Mouse (Mus musculus) stomach, embryonic 14.5 days (tissue): ENCODE data around the gene F13b. TPM values are rescaled to one million over a fixed set of nuclear protein-coding genes. Genes with fewer than 3 reads are reported as not detected.

Experiments
- ATAC-seq: fragments of 200-750 bp; cut with Nextera tagmentation; 2 replicates; pipeline ENCODE4 v1.8.0; 2017; ENCODE audit warnings: low read depth, moderate TSS enrichment; ENCODE audit not compliant: insufficient number of reproducible peaks, insufficient read depth, low FRiP score
- H3K27ac ChIP-seq: fragments of 300-500 bp; sonication (generic); 2 replicates; pipeline ENCODE4 v1.5.1; 2014; ENCODE audit warnings: mild to moderate bottlenecking, low read length, moderate library complexity, mixed read lengths
- H3K27me3 ChIP-seq: fragments of 300-500 bp; sonication (generic); 2 replicates; pipeline ENCODE4 v1.6.1; 2014; ENCODE audit warnings: low read length, control low read depth, mixed read lengths; ENCODE audit not compliant: control insufficient read depth, insufficient read depth
- H3K36me3 ChIP-seq: fragments of 300-500 bp; sonication (generic); 2 replicates; pipeline ENCODE4 v1.6.1; 2014; ENCODE audit warnings: mild to moderate bottlenecking, control low read depth, low read length, moderate library complexity, mixed read lengths; ENCODE audit not compliant: control insufficient read depth, insufficient read depth
- H3K4me1 ChIP-seq: fragments of 300-500 bp; sonication (generic); 2 replicates; pipeline ENCODE4 v1.6.1; 2014; ENCODE audit warnings: low read length, control low read depth, mixed read lengths; ENCODE audit not compliant: control insufficient read depth, insufficient read depth
- H3K4me2 ChIP-seq: fragments of 300-500 bp; sonication (generic); replicated peaks from 2 replicates; pipeline ENCODE4 v1.6.1; 2014; ENCODE audit warnings: low read depth, low read length, control low read depth
- H3K4me3 ChIP-seq: fragments of 300-500 bp; sonication (generic); 2 replicates; pipeline ENCODE4 v1.5.1; 2014; ENCODE audit warnings: low read depth, low read length, control low read depth
- H3K9ac ChIP-seq: fragments of 300-500 bp; sonication (generic); replicated peaks from 2 replicates; pipeline ENCODE4 v1.6.1; 2014; ENCODE audit warnings: low read depth, mild to moderate bottlenecking, control low read depth, low read length, moderate library complexity, mixed read lengths
- H3K9me3 ChIP-seq: fragments of 300-500 bp; sonication (generic); 2 replicates; pipeline ENCODE4 v1.6.1; 2016; ENCODE audit warnings: low read depth, low read length, control low read depth; ENCODE audit not compliant: control insufficient read depth
- WGBS: fragments of 180-500 bp; shearing (Covaris S2); extraction: QIAGEN DNeasy Blood & Tissue Kit; methylation state at CpG from one replicate; pipeline ENCODE4 v1.1.7; 2014; 5-methylcytosine and 5-hydroxymethylcytosine counted together
- polyA plus RNA-seq: library from polyadenylated mRNA; unstranded; fragments of >200 nt; fragmentation: Nextera tagmentation; extraction: Ambion mirVana; gene quantifications from 2 replicates; pipeline ENCODE4 v1.2.1, GENCODE M21; 2014

F13b gene
- polyA plus RNA-seq = not detected in 2 replicates

DNA sequence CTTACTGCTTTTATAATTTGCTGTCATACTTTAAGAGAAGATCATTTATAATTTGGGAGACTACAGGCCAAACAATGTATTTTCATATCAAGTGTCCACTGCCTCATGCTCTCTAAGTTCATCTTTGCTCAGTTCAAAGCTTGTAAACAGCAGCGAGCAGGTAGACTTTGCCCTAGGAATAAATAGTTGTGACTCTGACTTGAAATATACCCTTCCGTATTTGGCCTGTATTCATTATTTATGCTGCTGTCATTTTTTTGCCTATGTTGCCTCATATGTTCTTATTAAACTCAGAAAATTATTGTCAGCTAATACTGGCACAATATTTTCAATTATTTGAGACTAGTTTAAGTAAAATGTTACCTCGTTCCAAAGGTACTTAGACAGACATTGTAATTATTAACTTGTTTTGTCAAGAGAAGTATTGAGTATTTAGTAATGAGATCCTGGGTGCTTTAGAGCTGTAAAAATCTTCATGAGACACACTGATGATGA lies at the start of gene F13b:
F13b (plus strand) TSS at position 445 of the 495 bp plus-strand sequence.
- no peak within 1 kb of the TSS for H3K4me2 ChIP-seq
- no peak within 1 kb of the TSS for H3K27ac ChIP-seq
- H3K4me3 ChIP-seq = no peak within 1 kb of the TSS
- H3K9ac ChIP-seq = no peak within 1 kb of the TSS
- H3K4me1 ChIP-seq = no peaks in the 10 kb centered on the region
- no peaks in the 10 kb centered on the region for H3K9me3 ChIP-seq
- H3K36me3 ChIP-seq = no peaks in the 10 kb centered on the region
- ATAC-seq = no peak
- no peaks in the 10 kb centered on the region for H3K27me3 ChIP-seq
- WGBS = 77% methylated on average over 3 of the region's 3 CpGs

DNA sequence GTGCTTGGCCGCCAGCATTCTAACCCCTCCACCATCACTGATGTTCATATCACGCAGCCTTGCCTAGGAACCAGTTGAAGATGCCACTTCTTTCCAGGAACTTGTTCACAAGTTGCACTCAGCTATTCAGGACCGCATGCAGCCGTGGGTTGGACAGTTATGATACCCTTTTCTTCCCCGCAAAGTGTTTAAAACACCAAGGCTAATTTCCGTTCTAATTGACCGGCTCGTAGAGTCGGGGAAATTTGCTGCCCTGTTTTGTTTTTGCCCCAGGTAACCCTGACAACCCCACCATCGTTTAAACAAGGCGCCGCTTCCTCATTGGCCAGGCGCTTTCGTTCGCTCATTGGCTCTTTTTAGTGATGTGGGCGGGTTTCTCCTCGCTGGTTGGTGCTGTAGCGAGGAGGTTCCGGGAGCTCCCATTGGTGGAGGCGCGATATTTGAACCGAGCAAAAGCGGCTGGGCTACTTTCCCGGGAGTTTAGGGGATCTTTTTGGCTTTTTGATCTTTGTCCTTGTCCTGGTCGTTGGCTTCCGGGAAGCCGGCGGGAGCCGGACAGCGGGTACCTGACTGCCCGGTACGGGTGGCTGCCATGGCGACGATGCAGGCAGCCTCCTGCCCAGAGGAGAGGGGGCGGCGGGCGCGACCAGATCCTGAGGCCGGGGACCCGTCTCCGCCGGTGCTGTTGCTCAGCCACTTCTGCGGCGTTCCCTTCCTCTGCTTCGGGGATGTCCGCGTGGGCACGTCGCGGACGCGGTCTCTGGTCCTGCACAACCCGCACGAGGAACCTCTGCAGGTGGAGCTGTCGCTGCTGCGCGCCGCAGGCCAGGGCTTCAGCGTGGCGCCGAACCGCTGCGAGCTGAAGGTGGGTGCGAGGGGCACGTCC lies 46.9 kb upstream of the F13b start, which contains the start of gene Aspm:
Aspm (plus strand) TSS at position 433 of the 886 bp plus-strand sequence.
- Histone ChIP-seq H3K4me3 (peak within 1 kb of the TSS; percentile 92), H3K9ac (peak within 1 kb of the TSS; percentile 53; the same call in 1 of the 2 replicates), H3K9me3 (no peaks in the 10 kb centered on the region), H3K4me1 (peaks cover 4% of the 10 kb centered on the region; the same call in 1 of the 2 replicates), H3K27ac (peak within 1 kb of the TSS; percentile 48; the same call in 1 of the 2 replicates), H3K36me3 (peaks cover 8% of the 10 kb centered on the region), H3K4me2 (peak within 1 kb of the TSS; percentile 81), H3K27me3 (no peaks in the 10 kb centered on the region)
- peak; percentile 100 for ATAC-seq
- WGBS = under 1% methylated on average over 65 of the region's 65 CpGs

DNA sequence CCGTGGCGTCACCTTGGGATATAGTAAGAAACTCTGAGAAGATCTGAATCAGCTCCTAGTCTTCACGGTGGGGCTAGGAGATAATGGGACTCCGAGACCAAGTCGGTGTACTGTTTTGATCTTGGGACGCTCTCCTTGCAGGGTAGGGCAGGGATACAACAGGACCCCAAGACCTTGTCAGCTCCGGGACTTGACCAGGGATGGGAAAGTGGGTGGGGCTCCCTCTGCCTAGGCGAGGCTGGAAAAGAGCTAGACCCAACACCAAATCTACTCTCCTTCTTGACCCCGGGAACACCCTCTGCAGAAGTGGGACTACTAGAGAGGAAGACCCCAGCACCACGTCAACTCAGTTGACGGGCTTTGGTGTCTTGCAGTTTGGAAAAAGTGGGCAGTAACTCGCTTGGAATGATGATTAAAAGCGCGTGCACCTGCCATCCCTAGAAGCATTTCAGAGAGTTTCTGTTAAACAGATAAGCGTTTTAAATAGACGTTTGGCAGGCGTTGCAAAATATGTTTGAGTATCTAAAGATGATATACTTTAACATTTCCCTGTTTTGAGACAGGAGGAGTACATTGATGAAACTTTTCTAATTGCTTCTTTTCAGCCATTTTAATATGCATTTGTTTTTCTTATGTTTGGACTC lies 46.2 kb upstream of the F13b start:
- WGBS = 2% methylated on average over 17 of the region's 17 CpGs
- no peak for ATAC-seq
- Histone ChIP-seq H3K36me3 (peaks cover 8% of the 10 kb centered on the region), H3K4me1 (peaks cover 4% of the 10 kb centered on the region; the same call in 1 of the 2 replicates), H3K4me2 (peak overlapping the region; percentile 81), H3K9ac (peak overlapping the region; percentile 53; the same call in 1 of the 2 replicates), H3K27ac (peak overlapping the region; percentile 48; the same call in 1 of the 2 replicates), H3K9me3 (no peaks in the 10 kb centered on the region), H3K4me3 (peak overlapping the region; percentile 92), H3K27me3 (no peaks in the 10 kb centered on the region)

DNA sequence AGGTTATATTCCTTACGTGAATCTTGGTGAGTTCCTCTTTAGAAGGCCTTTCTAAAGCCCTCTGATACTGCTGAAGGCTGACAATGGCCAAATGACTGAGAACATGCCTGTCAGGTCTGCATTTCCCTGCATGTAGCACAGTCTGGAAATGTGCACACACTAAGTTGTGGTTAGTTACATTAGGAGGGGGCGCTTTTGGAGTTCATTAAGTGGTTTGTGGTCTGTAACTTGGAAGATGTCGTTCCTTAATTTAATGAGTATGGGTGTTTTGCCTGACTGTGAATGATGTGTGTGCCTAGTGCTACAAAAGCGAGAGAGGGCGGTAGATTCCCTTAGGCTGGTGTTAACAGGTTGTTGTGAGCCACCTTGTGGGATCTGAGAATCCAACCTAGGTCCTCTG lies 40.7 kb upstream of the F13b start:
- Histone ChIP-seq H3K9ac (no peak overlapping the region), H3K4me2 (no peak overlapping the region), H3K9me3 (no peaks in the 10 kb centered on the region), H3K4me3 (no peak overlapping the region), H3K27me3 (no peaks in the 10 kb centered on the region), H3K36me3 (peaks cover 35% of the 10 kb centered on the region), H3K4me1 (peaks cover 4% of the 10 kb centered on the region; the same call in 1 of the 2 replicates), H3K27ac (no peak overlapping the region)
- WGBS = 88% methylated on average over 5 of the region's 5 CpGs
- no peak for ATAC-seq

DNA sequence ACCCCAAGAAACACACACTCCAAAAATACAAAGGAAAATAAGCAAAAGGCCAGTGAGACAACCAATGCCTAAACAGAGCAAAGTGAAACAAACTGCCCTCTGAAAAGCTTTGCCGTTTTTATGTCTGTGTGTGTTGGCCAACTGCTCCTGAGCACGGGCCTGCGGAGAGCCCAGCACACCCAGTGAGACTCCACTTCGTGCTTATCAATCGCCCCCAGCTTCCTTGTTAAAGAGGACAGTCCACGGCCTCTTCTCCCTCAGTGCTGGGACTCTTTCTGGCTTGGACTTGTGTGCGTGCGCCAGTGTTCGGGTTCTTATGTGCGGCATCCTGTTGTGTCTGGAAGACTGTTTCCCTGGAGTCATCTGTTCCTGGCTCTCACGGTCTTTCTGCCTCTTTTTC lies 35.6 kb upstream of the F13b start:
- H3K9ac ChIP-seq = no peak overlapping the region
- peaks cover 56% of the 10 kb centered on the region for H3K36me3 ChIP-seq
- H3K4me2 ChIP-seq = no peak overlapping the region
- 88% methylated on average over 11 of the region's 11 CpGs for WGBS
- no peak for ATAC-seq
- H3K9me3 ChIP-seq = no peaks in the 10 kb centered on the region
- H3K4me1 ChIP-seq = no peaks in the 10 kb centered on the region
- H3K4me3 ChIP-seq = no peak overlapping the region
- H3K27ac ChIP-seq = no peak overlapping the region
- H3K27me3 ChIP-seq = no peaks in the 10 kb centered on the region

DNA sequence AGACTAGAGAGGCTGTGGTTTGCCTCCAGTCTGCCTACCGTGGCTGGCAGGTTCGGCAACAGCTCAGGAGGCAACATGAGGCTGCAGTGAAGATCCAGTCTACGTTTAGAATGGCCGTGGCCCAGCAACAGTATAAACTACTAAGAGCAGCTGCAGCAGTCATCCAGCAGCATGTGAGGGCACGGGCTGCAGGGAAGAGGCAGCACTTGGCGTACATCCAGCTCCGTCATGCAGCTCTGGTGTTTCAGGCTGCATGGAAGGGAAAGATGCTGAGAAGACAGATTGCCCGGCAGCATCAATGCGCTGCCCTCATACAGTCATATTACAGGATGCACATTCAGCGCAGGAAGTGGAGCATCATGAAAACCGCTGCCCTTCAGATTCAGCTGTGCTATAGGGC lies 22.6 kb upstream of the F13b start:
- Histone ChIP-seq H3K27me3 (no peaks in the 10 kb centered on the region), H3K27ac (no peak overlapping the region), H3K36me3 (peaks cover 63% of the 10 kb centered on the region), H3K4me2 (no peak overlapping the region), H3K4me1 (no peaks in the 10 kb centered on the region), H3K9me3 (no peaks in the 10 kb centered on the region), H3K9ac (no peak overlapping the region), H3K4me3 (no peak overlapping the region)
- WGBS = 90% methylated on average over 11 of the region's 11 CpGs
- ATAC-seq = no peak

DNA sequence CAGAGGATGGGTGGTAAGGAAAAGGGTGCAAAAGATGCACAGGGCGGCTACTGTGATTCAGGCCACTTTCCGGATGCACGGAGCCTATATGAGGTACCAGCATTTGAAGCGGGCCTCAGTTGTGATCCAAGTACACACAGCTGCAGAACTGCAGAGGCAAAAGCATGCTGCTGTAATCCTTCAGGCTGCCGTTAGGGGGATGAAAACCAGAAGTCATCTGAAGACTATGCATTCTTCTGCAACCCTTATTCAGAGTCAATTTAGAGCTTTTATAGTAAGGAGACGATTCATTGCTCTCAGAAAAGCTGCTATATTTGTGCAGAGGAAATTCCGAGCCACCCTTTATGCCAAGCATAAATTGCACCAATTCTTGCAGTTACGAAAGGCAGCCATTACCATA lies 21.3 kb upstream of the F13b start:
- no peaks in the 10 kb centered on the region for H3K9me3 ChIP-seq
- H3K9ac ChIP-seq = no peak overlapping the region
- H3K36me3 ChIP-seq = peaks cover 52% of the 10 kb centered on the region
- H3K4me1 ChIP-seq = no peaks in the 10 kb centered on the region
- H3K4me2 ChIP-seq = no peak overlapping the region
- ATAC-seq = no peak
- no peak overlapping the region for H3K27ac ChIP-seq
- no peak overlapping the region for H3K4me3 ChIP-seq
- H3K27me3 ChIP-seq = no peaks in the 10 kb centered on the region
- WGBS = 88% methylated on average over 8 of the region's 8 CpGs

DNA sequence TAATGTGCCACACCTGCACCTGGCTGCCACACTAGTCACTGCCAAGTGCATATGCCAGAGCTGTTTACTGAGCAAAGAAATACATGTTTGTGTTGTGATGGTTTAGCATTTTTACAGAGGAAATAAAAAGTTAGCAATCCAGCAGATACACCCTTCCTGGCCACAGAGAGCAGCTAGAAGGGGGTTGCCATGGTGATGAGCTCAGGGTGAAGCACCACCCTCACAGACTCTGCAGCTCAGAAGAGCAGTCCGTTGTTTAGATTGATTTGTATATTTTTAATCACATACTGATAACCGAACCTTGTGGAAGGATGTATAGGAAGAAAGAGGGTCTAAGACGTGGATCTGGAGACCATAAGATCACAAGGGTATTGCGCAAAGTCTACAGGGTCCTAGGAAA lies 20.4 kb upstream of the F13b start:
- Histone ChIP-seq H3K4me2 (no peak overlapping the region), H3K36me3 (peaks cover 49% of the 10 kb centered on the region), H3K9ac (no peak overlapping the region), H3K27ac (no peak overlapping the region), H3K4me3 (no peak overlapping the region), H3K4me1 (no peaks in the 10 kb centered on the region), H3K9me3 (no peaks in the 10 kb centered on the region), H3K27me3 (no peaks in the 10 kb centered on the region)
- 66% methylated on average over 4 of the region's 4 CpGs for WGBS
- no peak for ATAC-seq
